Mouse (Mus musculus) gastrocnemius, adult 18-20 months (tissue): ENCODE data around the gene Klra10. TPM values are rescaled to one million over a fixed set of nuclear protein-coding genes. Genes with fewer than 3 reads are reported as not detected.
"Not testable (repeated sequence)": the region's sequence is repeated elsewhere in the genome, so short reads cannot be mapped to it uniquely, and the experiment has no call there.

Experiments used
- DNase-seq: peaks from one replicate; pipeline ENCODE4 v3.0.0; 2021; ENCODE audit warnings: low spot score
- long read RNA-seq, 2 experiments: library from polyadenylated mRNA; stranded (forward); transcript quantifications; one replicate each; pipeline ENCODE4 v2.0.0; 2021
- total RNA-seq, 2 experiments: library from RNA; stranded (reverse); gene quantifications; 2 replicates each; pipeline ENCODE4 v1.2.3; 2021

Gene Klra10
- total RNA-seq: under 1 TPM in 1 of 2 experiments, not detected in 1; 0.28 TPM
- long read RNA-seq, experiment 1: 0 reads
- long read RNA-seq, experiment 2: 0 reads

DNA sequence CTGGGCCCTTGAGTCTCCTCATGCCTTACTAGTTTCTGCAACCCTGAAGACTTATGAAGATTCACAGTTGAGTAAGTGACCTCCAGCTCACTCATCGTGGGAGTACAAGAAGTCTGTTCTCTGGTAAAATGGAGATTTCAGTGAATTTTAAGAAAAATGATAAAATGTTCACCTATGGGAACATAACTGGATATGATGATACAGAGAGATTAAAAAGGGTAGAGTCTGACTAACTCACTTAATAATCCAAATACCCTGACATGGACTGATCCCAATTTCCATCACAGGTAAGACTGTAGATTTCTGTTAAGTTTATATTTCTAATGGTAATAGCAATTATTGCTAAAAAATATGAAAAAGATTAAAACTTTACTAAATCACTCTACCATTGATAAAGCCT lies at the start of gene Klra10:
Klra10 (minus strand) TSS at position 101 of the 400 bp plus-strand sequence.
- DNase-seq: not testable (repeated sequence)

DNA sequence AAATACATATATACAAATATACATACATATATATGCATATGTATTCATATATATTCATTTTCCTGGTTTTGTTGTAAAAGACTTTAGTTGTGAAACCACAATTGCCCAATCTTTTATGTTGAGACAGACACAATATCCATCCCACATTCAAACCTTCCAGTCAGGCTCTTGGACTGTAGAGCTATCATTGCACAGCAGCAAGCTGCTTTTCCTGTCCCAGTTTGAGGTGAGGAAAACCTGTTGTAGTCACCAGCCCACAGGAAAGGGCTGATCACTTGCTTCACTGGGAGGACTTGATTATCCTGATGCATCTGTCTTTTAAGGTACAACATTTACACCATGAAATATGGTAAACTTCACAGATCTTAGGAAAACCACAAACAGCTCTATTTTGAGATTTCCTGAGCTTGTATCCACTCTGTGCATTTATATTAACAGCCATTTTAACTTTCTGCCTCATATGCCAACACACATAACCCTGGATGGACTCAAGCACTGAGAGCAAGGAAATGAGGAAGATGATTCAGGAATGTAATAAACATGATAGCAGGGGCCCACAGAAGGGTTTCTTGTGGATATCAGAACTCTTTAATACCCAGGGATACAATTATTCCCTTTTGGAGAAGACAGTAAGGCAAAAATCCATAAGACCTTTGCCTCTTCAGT lies 6.4 kb upstream of the Klra10 start:
- no peak for DNase-seq

DNA sequence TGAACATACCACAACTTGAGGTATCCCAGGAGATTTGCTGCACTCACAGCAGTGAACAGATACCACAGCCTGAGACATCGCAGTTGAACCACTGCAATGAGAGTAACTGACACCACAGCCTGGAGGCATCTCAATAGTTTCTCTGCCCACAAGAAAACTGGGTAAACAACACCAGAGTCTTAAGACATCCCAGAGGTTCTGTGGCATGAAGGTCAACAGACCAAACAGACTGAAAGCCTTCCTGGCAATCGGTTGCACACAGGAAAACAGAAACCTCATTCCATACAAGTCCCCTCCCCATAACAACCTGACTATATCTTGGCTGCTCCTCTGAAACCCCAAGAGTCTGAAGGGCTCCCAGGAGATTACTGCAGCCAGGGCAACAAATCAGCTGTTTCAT lies 26.4 kb downstream of the Klra10 start:
- no peak for DNase-seq

DNA sequence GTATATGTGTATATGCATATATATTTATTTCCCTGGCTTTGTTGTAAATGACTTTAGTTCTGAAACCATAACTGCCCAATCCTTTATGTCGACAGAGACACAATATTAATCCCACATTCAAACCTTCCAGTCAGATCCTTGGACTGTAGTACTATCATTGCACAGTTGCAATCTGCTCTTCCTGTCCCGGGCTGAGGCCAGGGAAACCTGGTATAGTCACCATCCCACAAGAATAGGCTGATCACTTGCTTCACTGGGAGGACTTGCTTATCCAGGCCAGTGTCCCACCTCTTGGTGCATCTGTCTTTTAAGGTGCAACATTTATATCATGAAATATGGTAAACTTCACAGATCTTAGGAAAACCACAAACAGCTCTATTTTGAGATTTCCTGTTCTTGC lies 44.2 kb downstream of the Klra10 start:
- no peak for DNase-seq

DNA sequence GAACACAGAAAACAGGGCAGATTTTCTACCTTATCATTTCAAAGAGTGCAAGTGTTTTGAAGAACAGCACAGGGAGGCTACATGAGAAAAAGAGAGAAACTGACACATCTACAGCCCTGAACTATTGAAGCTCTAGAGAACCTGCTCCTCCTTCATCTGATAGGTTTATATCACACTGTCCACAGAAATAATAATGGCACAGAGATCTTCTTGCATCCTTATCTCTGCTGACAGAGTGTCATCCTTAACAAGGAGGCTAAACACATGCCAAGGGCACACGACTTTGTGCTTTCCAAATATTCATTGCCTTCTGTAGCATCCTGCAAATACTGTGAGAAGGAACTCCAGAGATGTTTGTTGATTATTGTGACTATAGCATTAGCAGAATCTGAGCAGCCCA lies 45.1 kb downstream of the Klra10 start:
- DNase-seq: no peak

DNA sequence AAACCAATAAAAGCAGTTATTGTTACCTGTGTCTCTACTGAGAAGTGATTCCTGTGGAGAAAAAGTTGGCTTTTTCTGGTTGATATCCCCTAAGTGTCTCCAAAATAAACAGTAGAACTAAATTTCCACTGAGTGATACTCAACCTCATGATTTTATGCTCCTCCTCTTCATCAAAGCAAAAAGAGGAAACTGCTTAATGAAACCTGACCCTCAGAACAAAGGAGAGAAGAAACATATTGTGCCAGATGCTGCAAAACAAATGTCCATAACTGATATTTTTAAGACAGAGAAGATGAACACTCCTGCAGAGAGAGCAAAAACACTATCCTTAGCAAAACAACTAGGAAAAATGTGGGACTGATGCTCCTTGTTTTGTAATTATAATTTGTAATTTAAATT lies 48.5 kb downstream of the Klra10 start, which contains the start of gene Klra7:
Klra7 (minus strand) TSS at position 101 of the 400 bp plus-strand sequence.
- DNase-seq: no peak

Other genes starting within 250 kb of the Klra10 start
- gene Klra4, start 214.7 kb downstream of the Klra10 start, total RNA-seq: not detected
- under 1 TPM in 1 of 2 experiments, not detected in 1; 0.31 TPM for gene Klra8, start 152.0 kb downstream of the Klra10 start, total RNA-seq
- under 1 TPM in 1 of 2 experiments, not detected in 1; 0.26 TPM for gene Klra9, start 88.8 kb downstream of the Klra10 start, total RNA-seq
- not detected for gene Klra7, start 48.6 kb downstream of the Klra10 start, total RNA-seq
- not detected for gene Klra3, start 55.6 kb upstream of the Klra10 start, total RNA-seq
- gene Klra1, start 104.9 kb upstream of the Klra10 start, total RNA-seq: not detected